Mouse (Mus musculus) adrenal gland, adult 8-10 months (tissue): Measurements from ENCODE around the gene Themis2. TPM values are rescaled to one million over a fixed set of nuclear protein-coding genes. Genes with fewer than 3 reads are reported as not detected.

Source experiments
- DNase-seq: peaks from one replicate; pipeline ENCODE4 v3.0.0; 2022
- total RNA-seq, 4 experiments: library from RNA; stranded (reverse); gene quantifications; 2 replicates each; pipeline ENCODE4 v1.2.4; 2022

The Themis2 gene
- total RNA-seq: 1 to 10 TPM; 2.1 to 5.9 (median 3.2) TPM

- DNase-seq: peak; percentile 64
Measured at GRCm38 (mm10) chr4:132796196-132796886, at the start of gene Themis2. TSS of gene Themis2 (minus strand) at chr4:132796387.

GRCm38 (mm10) chr4:132843705-132844071, 47.5 kb upstream of the Themis2 start:
- DNase-seq: no peak

DNA sequence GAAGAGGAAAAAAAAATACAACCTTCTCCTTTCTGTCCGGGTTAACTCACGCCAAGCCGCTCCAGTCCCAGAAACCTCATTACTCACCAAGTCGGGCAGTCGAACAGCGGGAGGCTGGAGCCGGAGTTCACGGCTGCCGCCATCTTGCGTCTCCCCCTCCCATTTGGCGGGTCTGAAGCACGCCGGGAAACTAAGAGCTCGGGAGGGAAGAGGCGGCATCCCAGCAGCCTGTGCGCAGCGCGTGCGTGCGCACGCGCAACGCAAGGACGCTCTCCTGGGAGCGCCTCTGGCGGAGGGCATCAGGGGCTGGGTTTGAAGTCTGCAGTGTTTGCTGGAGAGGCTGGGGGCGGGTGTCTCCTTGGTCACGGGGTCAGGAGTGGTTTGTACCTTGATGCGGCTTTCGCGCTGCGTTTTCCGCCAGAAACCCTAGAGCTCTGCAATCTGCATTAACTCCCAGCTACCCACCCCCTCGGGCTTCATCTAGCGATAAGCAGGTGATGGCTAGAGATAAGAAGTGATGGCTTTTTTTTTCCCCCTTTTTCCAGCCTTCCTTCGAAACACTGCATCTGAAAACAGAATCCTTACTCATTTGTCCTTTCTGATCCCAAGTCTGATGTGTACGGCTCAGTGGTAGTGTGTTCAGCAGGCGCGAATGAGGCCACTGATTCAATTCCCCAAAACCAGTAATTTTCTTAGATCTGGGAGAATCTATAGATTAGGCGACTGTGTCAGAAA, 47.0 kb upstream of the Themis2 start, which contains the start of gene Ppp1r8:
TSS of gene Ppp1r8 (minus strand) at position 200 of the 735 bp plus-strand sequence.
- peak; percentile 88 for DNase-seq

DNA sequence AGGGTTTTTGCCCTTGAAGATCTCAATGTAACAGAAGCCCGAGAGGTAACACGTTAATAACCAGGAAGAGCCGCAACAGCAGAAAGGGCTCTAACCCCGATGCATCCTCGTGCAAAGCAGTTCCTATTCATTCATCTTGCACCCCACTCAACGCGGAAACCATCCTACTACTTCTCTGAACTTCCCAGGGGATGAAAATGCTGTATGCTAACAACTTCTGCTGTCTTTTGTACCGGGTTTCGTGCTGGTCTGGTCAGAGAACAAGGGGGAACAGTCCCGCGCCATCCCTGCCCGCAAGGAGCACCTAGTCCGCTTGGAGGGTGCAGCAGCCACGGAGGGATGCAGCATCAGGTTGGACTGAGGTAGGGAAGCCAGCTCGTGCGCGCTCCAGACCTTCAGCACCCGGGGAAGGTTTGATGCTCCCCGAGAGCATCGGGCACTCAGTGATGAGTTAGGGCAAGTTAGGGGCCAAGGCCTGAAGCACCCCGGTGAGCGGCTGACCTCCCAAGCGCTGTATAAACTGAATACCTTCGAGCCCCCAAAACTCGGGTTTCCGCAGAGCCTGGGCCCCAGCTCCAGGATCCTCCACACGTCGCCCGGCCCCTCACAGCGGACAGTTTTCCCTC, 46.2 kb upstream of the Themis2 start:
- no peak for DNase-seq

GRCm38 (mm10) chr4:132841493-132841892, 45.3 kb upstream of the Themis2 start:
- no peak for DNase-seq

DNA sequence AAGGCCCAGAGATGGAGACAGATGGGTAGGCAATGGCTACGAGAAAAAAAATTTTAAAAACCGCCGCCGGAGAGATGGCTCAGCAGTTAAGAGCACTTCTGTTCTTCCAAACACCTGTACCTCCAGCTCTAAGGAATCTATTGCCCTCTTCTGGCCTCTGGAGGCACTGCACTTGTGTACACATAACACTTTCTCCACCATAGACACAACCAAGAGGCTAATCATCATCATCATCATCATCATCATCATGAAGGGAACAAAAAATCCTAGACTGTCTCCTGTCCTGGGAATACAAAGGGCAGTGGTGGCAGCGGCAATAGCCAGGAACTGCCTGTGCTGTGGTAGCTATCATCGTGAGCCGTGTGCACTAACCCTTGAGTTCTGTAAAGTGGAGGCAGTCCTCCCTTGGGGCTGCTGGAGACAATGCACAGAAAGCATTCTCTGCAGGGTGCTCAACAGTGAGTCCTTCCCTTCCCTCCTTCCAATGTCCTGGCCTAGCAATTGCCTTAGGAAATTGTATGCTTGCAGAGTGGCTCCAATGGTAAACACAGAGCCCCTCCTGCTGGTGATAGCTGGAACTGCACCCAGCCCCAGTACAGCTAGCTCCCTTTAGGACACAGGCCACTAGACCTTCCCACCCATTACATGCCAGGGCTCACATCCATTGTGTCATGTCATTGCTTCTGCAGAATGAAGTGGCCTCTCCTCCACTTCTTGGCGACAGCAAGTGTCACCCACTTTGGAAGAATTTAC, 27.6 kb upstream of the Themis2 start:
- no peak for DNase-seq

GRCm38 (mm10) chr4:132818442-132818841, 22.3 kb upstream of the Themis2 start:
- no peak for DNase-seq

DNA sequence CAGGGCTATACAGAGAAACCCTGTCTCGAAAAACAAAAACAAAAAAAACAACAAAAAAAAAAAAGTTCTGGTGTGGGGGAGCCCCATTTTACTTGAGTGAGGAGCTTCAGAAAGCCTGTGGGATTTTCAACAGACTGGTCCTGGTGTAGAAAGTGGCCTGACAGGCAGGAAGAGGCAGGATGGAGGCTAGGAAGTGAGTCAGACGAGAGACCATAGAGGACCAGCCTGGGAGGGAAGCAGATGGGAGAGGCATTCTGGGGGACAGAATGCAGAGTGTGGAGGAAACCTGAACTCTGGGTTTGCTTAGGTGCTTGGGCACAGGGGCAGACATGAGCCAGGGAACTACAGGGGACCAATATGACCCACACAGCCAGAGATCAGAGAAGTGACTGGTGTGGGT, 20.7 kb upstream of the Themis2 start:
- DNase-seq: no peak

GRCm38 (mm10) chr4:132816404-132816803, 20.2 kb upstream of the Themis2 start:
- no peak for DNase-seq

DNA sequence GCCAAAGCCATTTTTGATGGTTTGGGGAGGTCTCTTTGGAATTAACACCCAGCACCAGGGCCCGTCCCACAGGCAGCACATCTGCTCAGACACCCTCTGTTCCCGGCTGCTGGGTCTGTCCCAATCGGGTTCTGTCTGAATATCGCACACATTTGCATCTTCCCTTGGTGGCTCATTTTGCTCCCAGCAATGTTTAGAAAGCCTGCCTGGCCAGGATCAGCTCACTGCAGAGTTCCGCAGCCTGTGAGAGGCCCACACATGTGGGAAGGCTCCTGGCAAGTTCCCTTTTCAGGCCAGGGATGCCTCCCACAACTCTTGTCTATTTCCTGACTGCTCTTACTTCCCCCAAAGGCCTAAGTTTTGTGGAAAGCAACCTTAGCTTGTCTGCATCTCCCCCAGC, 13.4 kb upstream of the Themis2 start:
- no peak for DNase-seq

GRCm38 (mm10) chr4:132807771-132808641, 11.8 kb upstream of the Themis2 start:
- DNase-seq: no peak

- no peak for DNase-seq
Measured at GRCm38 (mm10) chr4:132806620-132807191, 10.5 kb upstream of the Themis2 start.

DNA sequence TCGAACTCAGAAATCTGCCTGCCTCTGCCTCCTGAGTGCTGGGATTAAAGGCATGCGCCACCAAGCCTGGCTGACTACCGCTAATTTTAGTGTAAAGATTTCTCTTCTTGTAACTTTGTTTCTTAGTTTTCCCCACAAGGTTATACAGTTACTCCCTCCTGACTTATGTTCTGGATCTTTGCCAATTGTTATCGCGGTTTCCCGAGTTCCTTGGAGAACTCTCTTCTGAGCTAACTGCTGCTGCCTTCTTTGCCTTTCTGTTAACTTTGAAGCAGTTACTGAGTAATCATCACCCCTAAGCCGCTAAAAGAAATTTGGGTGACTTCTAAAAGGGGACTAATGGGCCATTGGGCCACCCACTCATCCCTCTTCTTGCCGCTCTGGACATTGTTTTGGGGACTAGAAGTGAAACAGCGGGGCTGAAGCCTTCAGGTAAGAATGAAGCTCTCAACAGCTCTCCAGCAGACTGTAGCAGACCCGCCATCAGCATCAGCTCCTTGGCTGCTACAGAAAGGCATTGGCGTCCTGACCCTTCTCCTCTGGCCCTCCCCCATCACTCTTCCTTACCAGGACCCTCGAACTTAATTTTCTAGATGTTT, 9.5 kb upstream of the Themis2 start:
- no peak for DNase-seq

GRCm38 (mm10) chr4:132805146-132805545, 9.0 kb upstream of the Themis2 start:
- no peak for DNase-seq

GRCm38 (mm10) chr4:132804331-132804730, 8.1 kb upstream of the Themis2 start:
- no peak for DNase-seq

DNA sequence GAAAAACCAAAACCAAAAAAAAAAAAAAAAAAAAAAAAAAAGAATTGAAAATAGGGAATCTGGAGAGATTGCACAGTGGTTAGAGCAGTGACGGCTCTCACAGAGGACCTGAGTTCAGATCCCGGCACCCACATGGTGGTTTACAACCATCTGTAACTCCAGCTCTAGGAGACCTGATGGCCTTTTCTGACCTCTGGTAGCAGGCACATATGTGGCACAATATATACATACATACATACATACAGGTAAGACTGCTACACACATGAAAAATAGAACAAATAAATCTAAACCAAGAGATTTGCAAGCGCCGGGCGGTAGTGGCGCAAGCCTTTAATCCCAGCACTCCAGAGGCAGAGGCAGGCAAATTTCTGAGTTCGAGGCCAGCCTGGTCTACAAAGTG, 7.7 kb upstream of the Themis2 start:
- no peak for DNase-seq

DNA sequence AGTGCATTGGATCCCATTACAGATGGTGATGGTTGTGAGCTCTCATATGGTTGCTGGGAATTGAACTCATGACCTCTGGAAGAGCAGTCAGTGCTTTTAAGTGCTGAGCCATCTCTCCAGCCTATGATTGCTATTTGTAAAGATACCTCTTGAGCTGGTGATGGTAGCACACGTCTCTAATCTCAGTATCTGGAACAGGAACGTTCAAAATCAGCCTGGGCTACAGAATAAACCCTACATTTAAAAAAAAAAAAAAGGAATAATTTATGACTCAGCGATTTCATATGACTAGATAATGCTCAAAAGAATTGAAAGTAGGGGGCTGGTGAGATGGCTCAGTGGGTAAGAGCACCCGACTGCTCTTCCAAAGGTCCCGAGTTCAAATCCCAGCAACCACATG, 7.0 kb upstream of the Themis2 start:
- no peak for DNase-seq

- DNase-seq: no peak
Measured at GRCm38 (mm10) chr4:132802171-132802637, 6.0 kb upstream of the Themis2 start.

- DNase-seq: no peak
Measured at GRCm38 (mm10) chr4:132801176-132802077, 5.2 kb upstream of the Themis2 start.

DNA sequence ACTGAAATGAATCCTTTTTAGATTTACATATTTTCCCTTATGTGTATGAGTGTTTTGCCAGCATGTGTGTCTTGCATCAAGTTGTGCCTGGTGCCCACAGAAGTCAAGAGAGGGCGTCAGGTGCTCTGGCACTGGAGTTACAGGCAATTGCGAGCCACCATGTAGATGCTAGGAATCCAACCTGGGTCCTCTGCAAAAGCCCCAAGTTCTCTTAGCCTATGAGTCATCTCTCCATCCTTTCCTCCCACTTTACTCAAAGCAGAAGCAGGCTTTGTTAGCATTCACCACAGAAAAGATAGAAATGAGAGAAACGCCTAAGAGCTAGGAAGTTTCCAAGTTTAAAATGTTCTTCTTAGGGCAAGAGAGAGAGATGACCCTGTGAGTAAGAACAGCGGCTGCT, 3.7 kb upstream of the Themis2 start:
- DNase-seq: no peak
